Mouse (Mus musculus) spleen, postnatal 14 days (tissue): ENCODE measurements at regions not wholly inside any gene's neighbourhood (a gene's known extent, or its start where the extent isn't known, plus 50 kb on each side); places are given as distances from the start of the nearest gene placed in this dataset.

Experiments used
- DNase-seq, 2 experiments: peaks; one replicate each; pipeline ENCODE4 v3.0.0; 2021 to 2022; ENCODE audit warnings: low spot score in 2 of 2

GRCm38 (mm10) chr3:144078198-144078935 lies 126.7 kb downstream of the Lmo4 start:
- DNase-seq: no peak

- no peak for DNase-seq
These were observed 135.0 kb downstream of the Lmo4 start for GRCm38 (mm10) chr3:144069979-144070540.

- DNase-seq: no peak
These were observed 138.0 kb downstream of the Lmo4 start for GRCm38 (mm10) chr3:144067016-144067415.

- no peak for DNase-seq
These were observed 146.9 kb downstream of the Lmo4 start for GRCm38 (mm10) chr3:144058106-144058505.

- no peak for DNase-seq
These were observed 154.7 kb downstream of the Lmo4 start for GRCm38 (mm10) chr3:144050341-144050740.

- DNase-seq: no peak
These were observed 155.8 kb downstream of the Lmo4 start for GRCm38 (mm10) chr3:144049270-144049669.

- no peak for DNase-seq
These were observed 160.7 kb downstream of the Lmo4 start for GRCm38 (mm10) chr3:144044366-144044765.

GRCm38 (mm10) chr3:144041788-144042187 lies 163.2 kb downstream of the Lmo4 start:
- no peak for DNase-seq

- no peak for DNase-seq
These were observed 165.5 kb downstream of the Lmo4 start for GRCm38 (mm10) chr3:144039498-144039897.

GRCm38 (mm10) chr3:144029611-144030010 lies 175.4 kb downstream of the Lmo4 start:
- no peak for DNase-seq

GRCm38 (mm10) chr3:144029121-144029520 lies 175.9 kb downstream of the Lmo4 start:
- DNase-seq: no peak

- DNase-seq: no peak
These were observed 177.7 kb downstream of the Lmo4 start for GRCm38 (mm10) chr3:144027134-144027980.

- no peak for DNase-seq
These were observed 179.4 kb downstream of the Lmo4 start for GRCm38 (mm10) chr3:144025451-144026125.

GRCm38 (mm10) chr3:144024216-144024615 lies 180.8 kb downstream of the Lmo4 start:
- no peak for DNase-seq

GRCm38 (mm10) chr3:144023058-144023457 lies 182.0 kb downstream of the Lmo4 start:
- no peak for DNase-seq

GRCm38 (mm10) chr3:144021969-144022368 lies 183.1 kb downstream of the Lmo4 start:
- no peak for DNase-seq

- DNase-seq: no peak
These were observed 184.7 kb downstream of the Lmo4 start for GRCm38 (mm10) chr3:144020189-144020940.

GRCm38 (mm10) chr3:144019293-144019692 lies 185.7 kb downstream of the Lmo4 start:
- no peak for DNase-seq

- DNase-seq: no peak
These were observed 186.5 kb downstream of the Lmo4 start for GRCm38 (mm10) chr3:144018559-144018958.

- no peak for DNase-seq
These were observed 189.8 kb downstream of the Lmo4 start for GRCm38 (mm10) chr3:144015236-144015635.

- no peak for DNase-seq
These were observed 191.4 kb downstream of the Lmo4 start for GRCm38 (mm10) chr3:144013481-144014125.
